Mouse (Mus musculus) liver, embryonic 12.5 days (tissue): ENCODE data around the gene Syk. TPM values are rescaled to one million over a fixed set of nuclear protein-coding genes. Genes with fewer than 3 reads are reported as not detected.

Source experiments
- ATAC-seq: fragments of 200-750 bp; cut with Nextera tagmentation; 2 replicates; pipeline ENCODE4 v1.8.0; 2017; ENCODE audit warnings: moderate number of reproducible peaks, mild to moderate bottlenecking, moderate library complexity
- H3K27ac ChIP-seq: fragments of 300-500 bp; sonication (generic); 2 replicates; pipeline ENCODE4 v1.5.1; 2016; ENCODE audit warnings: mild to moderate bottlenecking
- H3K27me3 ChIP-seq: fragments of 300-500 bp; sonication (generic); replicated peaks from 2 replicates; pipeline ENCODE4 v1.6.1; 2016; ENCODE audit warnings: mild to moderate bottlenecking, moderate library complexity
- H3K36me3 ChIP-seq: fragments of 300-500 bp; sonication (generic); 2 replicates; pipeline ENCODE4 v1.6.1; 2016; ENCODE audit warnings: mild to moderate bottlenecking, moderate library complexity
- H3K4me1 ChIP-seq: fragments of 300-500 bp; sonication (generic); 2 replicates; pipeline ENCODE4 v1.6.1; 2016
- H3K4me2 ChIP-seq: fragments of 300-500 bp; sonication (generic); 2 replicates; pipeline ENCODE4 v1.6.1; 2016; ENCODE audit warnings: mild to moderate bottlenecking, moderate library complexity
- H3K4me3 ChIP-seq: fragments of 300-500 bp; sonication (generic); 2 replicates; pipeline ENCODE4 v1.5.1; 2016; ENCODE audit warnings: mild to moderate bottlenecking, moderate library complexity
- H3K9ac ChIP-seq: fragments of 300-500 bp; sonication (generic); 2 replicates; pipeline ENCODE4 v1.6.1; 2016; ENCODE audit warnings: mild to moderate bottlenecking, moderate library complexity
- H3K9me3 ChIP-seq: fragments of 300-500 bp; sonication (generic); replicated peaks from 2 replicates; pipeline ENCODE4 v1.6.1; 2016; ENCODE audit warnings: mild to moderate bottlenecking, moderate library complexity
- WGBS: fragments of 180-500 bp; shearing (Covaris S2); methylation state at CpG from one replicate; pipeline ENCODE4 v1.1.7; 2016; ENCODE audit not compliant: insufficient replicate concordance; 5-methylcytosine and 5-hydroxymethylcytosine counted together
- polyA plus RNA-seq: library from polyadenylated mRNA; unstranded; fragments of >200 nt; fragmentation: Nextera tagmentation; extraction: Ambion mirVana; gene quantifications from 2 replicates; pipeline ENCODE4 v1.2.1, GENCODE M21; 2016

Gene Syk
- polyA plus RNA-seq, 1 experiment from 2014 or later = 9.8 TPM

DNA sequence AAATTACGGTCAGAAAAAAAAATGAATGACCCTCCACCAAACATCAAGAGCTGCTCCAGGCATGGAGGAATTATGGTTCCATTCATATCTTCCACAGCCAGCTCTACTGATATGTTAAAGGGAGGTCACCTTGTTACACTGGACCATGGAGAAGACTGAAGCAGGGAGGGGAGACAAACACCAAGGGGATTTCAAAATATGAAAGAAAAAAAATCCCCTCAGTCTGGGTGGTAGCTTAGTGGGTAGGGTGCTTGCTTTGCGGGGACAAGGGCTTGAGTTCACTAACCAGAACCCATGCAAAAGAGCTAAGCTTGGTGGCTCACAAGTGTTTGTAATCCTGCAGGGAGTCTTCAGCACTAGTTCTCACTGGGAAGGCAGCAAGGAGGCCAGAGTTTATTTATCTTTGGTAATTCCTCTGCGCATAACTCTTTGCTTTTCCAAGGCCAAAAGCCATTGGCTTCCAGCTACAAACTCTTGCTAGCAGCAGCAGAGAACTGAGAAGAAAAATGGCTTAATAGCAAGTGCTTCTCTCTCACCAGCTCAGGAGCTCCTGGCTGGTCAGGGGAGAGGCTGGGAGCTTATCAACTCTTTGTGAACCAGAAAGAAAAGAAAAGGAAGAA lies 23.8 kb downstream of the Syk start:
- H3K4me1 ChIP-seq = peaks cover 26% of the 10 kb centered on the region
- H3K27me3 ChIP-seq = no peaks in the 10 kb centered on the region
- H3K4me3 ChIP-seq = no peak overlapping the region
- H3K27ac ChIP-seq = no peak overlapping the region
- no peak overlapping the region for H3K4me2 ChIP-seq
- H3K36me3 ChIP-seq = no peaks in the 10 kb centered on the region
- ATAC-seq = no peak
- H3K9ac ChIP-seq = no peak overlapping the region
- no peaks in the 10 kb centered on the region for H3K9me3 ChIP-seq
- WGBS = 67% methylated on average over 3 of the region's 3 CpGs

DNA sequence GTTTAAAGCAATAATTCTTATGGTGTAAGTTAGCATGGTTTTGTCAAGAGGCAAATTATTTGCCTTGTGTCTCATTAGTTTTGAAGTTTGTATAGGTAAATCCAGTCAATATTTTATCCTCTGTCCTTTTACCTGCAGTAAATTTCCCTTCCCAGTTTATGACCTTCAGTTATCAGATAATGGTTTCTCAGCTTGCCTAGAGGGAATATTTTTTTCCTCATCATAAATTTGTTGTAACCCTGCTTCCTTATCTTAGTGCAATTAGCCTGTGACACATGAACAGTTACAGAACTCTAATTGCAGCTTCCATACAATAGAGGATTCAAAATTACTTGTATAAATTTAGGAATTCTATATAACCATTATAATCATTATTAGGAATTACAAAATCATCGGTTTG lies 25.0 kb downstream of the Syk start:
- Histone ChIP-seq H3K9ac (no peak overlapping the region), H3K36me3 (peaks cover 2% of the 10 kb centered on the region; the same call in 1 of the 2 replicates), H3K4me1 (peaks cover 15% of the 10 kb centered on the region), H3K4me2 (no peak overlapping the region), H3K27ac (no peak overlapping the region), H3K9me3 (no peaks in the 10 kb centered on the region), H3K4me3 (no peak overlapping the region), H3K27me3 (no peaks in the 10 kb centered on the region)
- WGBS = 83% methylated on average over 1 of the region's 1 CpGs
- ATAC-seq = no peak

- 58% methylated on average over 7 of the region's 7 CpGs for WGBS
- Histone ChIP-seq H3K27ac (no peak overlapping the region), H3K4me1 (peaks cover 36% of the 10 kb centered on the region), H3K4me2 (no peak overlapping the region), H3K9ac (no peak overlapping the region), H3K27me3 (no peaks in the 10 kb centered on the region), H3K36me3 (peaks cover 5% of the 10 kb centered on the region; the same call in 1 of the 2 replicates), H3K4me3 (no peak overlapping the region), H3K9me3 (no peaks in the 10 kb centered on the region)
- no peak for ATAC-seq
Observed at GRCm38 (mm10) chr13:52610463-52610862, 27.5 kb downstream of the Syk start.

- Histone ChIP-seq H3K9ac (no peak overlapping the region), H3K4me3 (no peak overlapping the region), H3K36me3 (peaks cover 5% of the 10 kb centered on the region; the same call in 1 of the 2 replicates), H3K27me3 (no peaks in the 10 kb centered on the region), H3K4me1 (peaks cover 58% of the 10 kb centered on the region), H3K4me2 (no peak overlapping the region), H3K9me3 (no peaks in the 10 kb centered on the region), H3K27ac (no peak overlapping the region)
- 47% methylated on average over 3 of the region's 3 CpGs for WGBS
- ATAC-seq = 0 out of 2 replicates have a peak, but pooled peaks have one; percentile 16
Observed at GRCm38 (mm10) chr13:52613266-52613665, 30.3 kb downstream of the Syk start.

- Histone ChIP-seq H3K4me2 (no peak overlapping the region), H3K27ac (peak overlapping the region; percentile 60; the same call in 1 of the 2 replicates), H3K4me3 (no peak overlapping the region), H3K9ac (no peak overlapping the region), H3K9me3 (no peaks in the 10 kb centered on the region), H3K27me3 (no peaks in the 10 kb centered on the region), H3K4me1 (peaks cover 56% of the 10 kb centered on the region), H3K36me3 (peaks cover 5% of the 10 kb centered on the region; the same call in 1 of the 2 replicates)
- 40% methylated on average over 4 of the region's 4 CpGs for WGBS
- ATAC-seq = no peak
Observed at GRCm38 (mm10) chr13:52615085-52615484, 32.1 kb downstream of the Syk start.

GRCm38 (mm10) chr13:52617096-52617714 lies 34.2 kb downstream of the Syk start:
- WGBS = 46% methylated on average over 11 of the region's 11 CpGs
- H3K4me1 ChIP-seq = peaks cover 56% of the 10 kb centered on the region
- ATAC-seq = peak; percentile 80
- H3K4me3 ChIP-seq = no peak overlapping the region
- no peak overlapping the region for H3K4me2 ChIP-seq
- no peak overlapping the region for H3K9ac ChIP-seq
- H3K36me3 ChIP-seq = peaks cover 15% of the 10 kb centered on the region; the same call in 1 of the 2 replicates
- H3K27ac ChIP-seq = no peak overlapping the region
- H3K27me3 ChIP-seq = no peaks in the 10 kb centered on the region
- no peaks in the 10 kb centered on the region for H3K9me3 ChIP-seq

GRCm38 (mm10) chr13:52618592-52618991 lies 35.6 kb downstream of the Syk start:
- Histone ChIP-seq H3K4me2 (no peak overlapping the region), H3K4me3 (no peak overlapping the region), H3K27ac (no peak overlapping the region), H3K27me3 (no peaks in the 10 kb centered on the region), H3K36me3 (0 out of 2 replicates have a peak, but pooled peaks cover 10% of the 10 kb centered on the region), H3K9me3 (no peaks in the 10 kb centered on the region), H3K4me1 (peaks cover 49% of the 10 kb centered on the region), H3K9ac (no peak overlapping the region)
- ATAC-seq = no peak
- WGBS = 37% methylated on average over 4 of the region's 4 CpGs

- H3K4me2 ChIP-seq = no peak overlapping the region
- H3K9ac ChIP-seq = no peak overlapping the region
- WGBS = 63% methylated on average over 5 of the region's 5 CpGs
Observed at GRCm38 (mm10) chr13:52619482-52619881, 36.5 kb downstream of the Syk start.

GRCm38 (mm10) chr13:52624038-52624437 lies 41.1 kb downstream of the Syk start:
- Histone ChIP-seq H3K9me3 (no peaks in the 10 kb centered on the region), H3K36me3 (peaks cover 13% of the 10 kb centered on the region), H3K27me3 (no peaks in the 10 kb centered on the region), H3K9ac (no peak overlapping the region), H3K4me3 (no peak overlapping the region), H3K4me1 (peaks cover 5% of the 10 kb centered on the region), H3K27ac (no peak overlapping the region), H3K4me2 (no peak overlapping the region)
- 53% methylated on average over 4 of the region's 4 CpGs for WGBS
- ATAC-seq = no peak

More at GRCm38 (mm10) chr13:52619482-52619881, 36.5 kb downstream of the Syk start:
- Histone ChIP-seq H3K4me1 (peaks cover 41% of the 10 kb centered on the region), H3K4me3 (no peak overlapping the region), H3K36me3 (0 out of 2 replicates have a peak, but pooled peaks cover 10% of the 10 kb centered on the region), H3K27ac (no peak overlapping the region), H3K27me3 (no peaks in the 10 kb centered on the region), H3K9me3 (no peaks in the 10 kb centered on the region)
- no peak for ATAC-seq

GRCm38 (mm10) chr13:52628602-52629001 lies 45.6 kb downstream of the Syk start:
- H3K27me3 ChIP-seq = no peaks in the 10 kb centered on the region
- H3K4me2 ChIP-seq = no peak overlapping the region
- H3K9me3 ChIP-seq = no peaks in the 10 kb centered on the region
- 50% methylated on average over 9 of the region's 9 CpGs for WGBS
- H3K4me3 ChIP-seq = no peak overlapping the region
- H3K36me3 ChIP-seq = peaks cover 3% of the 10 kb centered on the region
- no peak for ATAC-seq
- H3K9ac ChIP-seq = no peak overlapping the region
- H3K27ac ChIP-seq = no peak overlapping the region
- H3K4me1 ChIP-seq = no peaks in the 10 kb centered on the region

DNA sequence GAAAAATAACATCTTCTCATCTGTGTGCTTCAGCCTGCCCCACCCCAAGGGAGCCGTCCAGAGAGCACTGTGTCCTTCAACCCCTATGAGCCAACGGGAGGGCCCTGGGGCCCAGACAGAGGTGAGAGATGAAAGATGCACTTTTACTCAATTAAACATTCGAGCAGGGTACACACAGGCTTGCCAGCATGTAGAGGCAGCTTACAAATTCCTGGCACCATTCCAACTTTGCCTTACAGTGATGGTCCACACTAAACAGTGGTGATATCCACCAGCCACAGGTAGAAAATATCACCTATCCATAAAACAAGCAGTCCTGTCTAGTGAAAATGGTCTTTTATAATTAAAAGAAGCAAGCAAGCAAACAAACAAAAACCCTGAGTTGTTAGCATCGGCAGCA lies 48.7 kb downstream of the Syk start:
- H3K9me3 ChIP-seq = no peaks in the 10 kb centered on the region
- H3K27me3 ChIP-seq = no peaks in the 10 kb centered on the region
- no peak overlapping the region for H3K27ac ChIP-seq
- H3K9ac ChIP-seq = no peak overlapping the region
- ATAC-seq = no peak
- H3K4me1 ChIP-seq = no peaks in the 10 kb centered on the region
- H3K4me2 ChIP-seq = no peak overlapping the region
- WGBS = 73% methylated on average over 4 of the region's 4 CpGs
- H3K36me3 ChIP-seq = no peaks in the 10 kb centered on the region
- H3K4me3 ChIP-seq = no peak overlapping the region

DNA sequence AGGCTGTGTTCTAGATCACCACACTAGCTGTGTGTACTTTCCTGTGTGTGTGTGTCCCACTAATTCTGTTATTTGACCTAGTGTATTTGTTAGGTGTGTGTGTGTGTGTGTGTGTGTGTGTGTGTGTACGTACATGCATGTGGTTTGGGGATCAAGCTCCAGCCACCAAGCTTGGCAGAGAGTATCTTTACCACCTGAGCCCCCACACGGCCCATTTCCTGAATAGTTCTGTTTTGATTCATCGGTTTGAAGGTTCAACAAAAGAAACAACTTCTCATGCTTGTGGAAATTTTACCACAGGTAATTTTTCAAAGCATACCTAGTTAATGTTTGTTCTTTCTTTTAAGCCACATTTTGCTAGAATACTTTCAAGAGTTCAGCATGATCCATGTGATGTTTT lies 52.5 kb downstream of the Syk start:
- H3K27me3 ChIP-seq = no peaks in the 10 kb centered on the region
- H3K4me2 ChIP-seq = no peak overlapping the region
- ATAC-seq = no peak
- no peak overlapping the region for H3K9ac ChIP-seq
- H3K27ac ChIP-seq = no peak overlapping the region
- H3K4me3 ChIP-seq = no peak overlapping the region
- H3K4me1 ChIP-seq = no peaks in the 10 kb centered on the region
- WGBS = 59% methylated on average over 3 of the region's 3 CpGs
- peaks cover 11% of the 10 kb centered on the region; the same call in 1 of the 2 replicates for H3K36me3 ChIP-seq
- no peaks in the 10 kb centered on the region for H3K9me3 ChIP-seq
